Comparison of ENCODE assay signal across 8 mouse cellular contexts in the genomic region with DNA sequence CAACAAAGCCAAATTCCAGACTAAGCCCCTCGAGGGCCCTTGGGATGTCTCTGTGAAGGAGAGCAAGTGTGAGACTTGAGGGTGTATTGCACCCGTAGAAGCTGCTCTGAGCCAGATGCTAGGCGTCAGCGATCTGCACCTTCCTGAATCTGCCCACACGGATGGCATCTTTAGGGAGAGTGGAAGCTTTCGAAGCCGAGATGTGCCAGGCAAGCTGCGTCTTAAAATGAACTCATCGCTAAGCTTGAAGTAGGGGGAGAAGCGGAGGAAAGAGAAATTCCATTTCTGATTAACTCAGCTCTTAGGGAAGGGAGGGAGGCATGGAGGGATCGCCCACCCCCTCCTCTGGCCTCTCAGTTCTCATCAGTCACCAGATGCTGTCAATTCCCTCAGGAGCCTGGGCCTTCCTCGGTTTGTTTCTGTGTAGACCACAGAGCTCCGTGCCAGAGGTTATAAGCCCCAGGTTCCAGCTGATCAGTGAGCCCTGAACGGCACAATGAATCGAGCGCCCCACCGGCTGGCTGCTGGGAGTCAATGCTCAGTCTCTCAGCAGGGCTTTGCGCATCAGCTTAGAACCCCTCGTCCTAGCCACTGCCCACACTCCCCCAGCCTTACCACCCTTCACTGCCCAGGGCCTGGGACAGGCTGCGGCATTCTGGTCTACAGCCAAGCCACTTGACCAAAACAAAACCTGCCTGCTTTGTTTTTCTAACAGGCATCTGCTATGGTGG.
DNase-seq lines count a peak whose midpoint lies in the region; ATAC-seq and TF ChIP-seq lines count a peak whose summit lies in the region.

No protein-coding gene starts in this region.

- peak overlapping the region; percentile 33 for H3K9ac ChIP-seq in forebrain, embryonic 16.5 days (replicated peaks; ENCODE audit: low read depth, low read length)
- H3K9ac ChIP-seq in hindbrain, embryonic 16.5 days (ENCODE audit: low read depth, low read length): peak overlapping the region; percentile 45; the same call in 1 of the 2 replicates
- H3K9ac ChIP-seq in midbrain, postnatal 0 days (replicated peaks; ENCODE audit: low read length, poor library complexity, severe bottlenecking): no peak overlapping the region

- TF ChIP-seq CTCF in left cerebral cortex, adult 2 months (IDR thresholded peaks at IDR 0.05): no peak
- TF ChIP-seq CTCF in midbrain, postnatal 0 days (IDR thresholded peaks at IDR 0.05): peak; percentile 25

- intact Hi-C loops in left cerebral cortex, adult 2 months (cut with DNase I): loop anchor here (2.0 to 10.0 kb wide), 3 partner anchors 40 to 156 kb away; no protein-coding TSS in a partner anchor

- no peak overlapping the region; the same call in 1 of the 2 replicates for H3K27ac ChIP-seq in forebrain, embryonic 16.5 days (ENCODE audit: low read length)
- H3K27ac ChIP-seq in hindbrain, embryonic 16.5 days (ENCODE audit: low read depth, low read length): peak overlapping the region; percentile 70
- H3K27ac ChIP-seq in left cerebral cortex, adult 2 months: peak overlapping the region; percentile 83
- peak overlapping the region; percentile 27 for H3K27ac ChIP-seq in midbrain, postnatal 0 days (ENCODE audit: low read depth, low read length)

- peak; percentile 32 for DNase-seq in urinary bladder, postnatal 14 days (ENCODE audit: low spot score)
- DNase-seq in urinary bladder, postnatal 36 days (ENCODE audit: low spot score in 2 of 2): no peak
- DNase-seq in left cerebral cortex, adult 2 months (ENCODE audit: extremely low spot score in 1 of 2, low spot score in 2 of 2): peak; percentile 65 to 66
- peak; percentile 76 for DNase-seq in midbrain, postnatal 0 days (ENCODE audit: low spot score)
- DNase-seq in adrenal gland, adult 8-10 months: no peak

- H3K4me3 ChIP-seq in forebrain, embryonic 16.5 days (replicated peaks; ENCODE audit: low read length): no peak overlapping the region
- peak overlapping the region; percentile 2; the same call in 1 of the 2 replicates for H3K4me3 ChIP-seq in hindbrain, embryonic 16.5 days (ENCODE audit: low read length)
- H3K4me3 ChIP-seq in left cerebral cortex, adult 2 months: peak overlapping the region; percentile 20
- no peak overlapping the region for H3K4me3 ChIP-seq in midbrain, postnatal 0 days (ENCODE audit: low read depth, low read length)

- 14% methylated on average over 20 of the region's 20 CpGs for WGBS in forebrain, embryonic 16.5 days
- 6% methylated on average over 20 of the region's 20 CpGs for WGBS in hindbrain, embryonic 16.5 days
- WGBS in midbrain, postnatal 0 days: 7% methylated on average over 20 of the region's 20 CpGs

- H3K9me3 ChIP-seq in forebrain, embryonic 16.5 days (ENCODE audit: control insufficient read depth, low read length): no peaks in the 10 kb centered on the region
- H3K9me3 ChIP-seq in hindbrain, embryonic 16.5 days (ENCODE audit: control insufficient read depth, low read length): no peaks in the 10 kb centered on the region
- H3K9me3 ChIP-seq in midbrain, postnatal 0 days (ENCODE audit: low read length): no peaks in the 10 kb centered on the region

- H3K27me3 ChIP-seq in forebrain, embryonic 16.5 days (replicated peaks; ENCODE audit: control insufficient read depth, insufficient read depth, low read length): no peaks in the 10 kb centered on the region
- H3K27me3 ChIP-seq in hindbrain, embryonic 16.5 days (replicated peaks; ENCODE audit: control insufficient read depth, insufficient read depth, low read length): peaks cover 4% of the 10 kb centered on the region; the same call in 1 of the 2 replicates
- H3K27me3 ChIP-seq in midbrain, postnatal 0 days (ENCODE audit: insufficient read depth, low read length): peaks cover 8% of the 10 kb centered on the region; the same call in 1 of the 2 replicates

- no peaks in the 10 kb centered on the region for H3K36me3 ChIP-seq in forebrain, embryonic 16.5 days (ENCODE audit: control insufficient read depth, insufficient read depth)
- H3K36me3 ChIP-seq in hindbrain, embryonic 16.5 days (ENCODE audit: control insufficient read depth, insufficient read depth, low read length): no peaks in the 10 kb centered on the region
- H3K36me3 ChIP-seq in midbrain, postnatal 0 days (ENCODE audit: insufficient read depth, low read length): no peaks in the 10 kb centered on the region

- H3K4me1 ChIP-seq in forebrain, embryonic 16.5 days (replicated peaks; ENCODE audit: control insufficient read depth, insufficient read depth, low read length): peaks cover 28% of the 10 kb centered on the region
- peaks cover 24% of the 10 kb centered on the region for H3K4me1 ChIP-seq in hindbrain, embryonic 16.5 days (ENCODE audit: control insufficient read depth, insufficient read depth, low read depth, low read length)
- H3K4me1 ChIP-seq in midbrain, postnatal 0 days (ENCODE audit: insufficient read depth, low read length): peaks cover 16% of the 10 kb centered on the region

- H3K4me2 ChIP-seq in forebrain, embryonic 16.5 days (ENCODE audit: low read length): peak overlapping the region; percentile 38
- peak overlapping the region; percentile 50 for H3K4me2 ChIP-seq in hindbrain, embryonic 16.5 days (ENCODE audit: low read length)
- peak overlapping the region; percentile 13; the same call in 1 of the 2 replicates for H3K4me2 ChIP-seq in midbrain, postnatal 0 days (ENCODE audit: low read depth, low read length, poor library complexity, severe bottlenecking)

- peak; percentile 45 for ATAC-seq in forebrain, embryonic 16.5 days
- ATAC-seq in hindbrain, embryonic 16.5 days: peak; percentile 84
- 0 out of 2 replicates have a peak, but pooled peaks have one; percentile 41 for ATAC-seq in midbrain, postnatal 0 days (ENCODE audit: low FRiP score)
- no peak for ATAC-seq in activated CD4-positive, CD25-positive, alpha-beta regulatory T cell, adult 4 months

Comparison
In these comparisons a context has a peak if more than half of its experiments do, and no peak if none do; other contexts are left out.
1. DNase-seq: peak in urinary bladder, postnatal 14 days (single experiment), left cerebral cortex, adult 2 months (2 of 2) and midbrain, postnatal 0 days (single experiment); none in urinary bladder, postnatal 36 days (0 of 2) and adrenal gland, adult 8-10 months (single experiment).
2. H3K4me3 ChIP-seq: peak in hindbrain, embryonic 16.5 days (single experiment) and left cerebral cortex, adult 2 months (single experiment); none in forebrain, embryonic 16.5 days (single experiment) and midbrain, postnatal 0 days (single experiment).
3. Peak in every context shown above with its lines, with median percentiles within 50 percentile points of each other: H3K4me2 ChIP-seq.